Mouse (Mus musculus): ENCODE data around the gene Tysnd1. TPM values are rescaled to one million over a fixed set of nuclear protein-coding genes. Genes with fewer than 3 reads are reported as not detected.

Gene Tysnd1
- 10 to 100 TPM; 28.5 to 36.6 TPM for total RNA-seq (2021)

GRCm38 (mm10) chr10:61694870-61695670 lies at the start of gene Tysnd1:
Gene Tysnd1, plus strand, starts transcription at chr10:61695514.
- intact Hi-C loops (cut with DNase I) = no loop called here
- DNase-seq (ENCODE audit: extremely low spot score in 1 of 2, low spot score in 2 of 2) = peak; percentile 99

DNA sequence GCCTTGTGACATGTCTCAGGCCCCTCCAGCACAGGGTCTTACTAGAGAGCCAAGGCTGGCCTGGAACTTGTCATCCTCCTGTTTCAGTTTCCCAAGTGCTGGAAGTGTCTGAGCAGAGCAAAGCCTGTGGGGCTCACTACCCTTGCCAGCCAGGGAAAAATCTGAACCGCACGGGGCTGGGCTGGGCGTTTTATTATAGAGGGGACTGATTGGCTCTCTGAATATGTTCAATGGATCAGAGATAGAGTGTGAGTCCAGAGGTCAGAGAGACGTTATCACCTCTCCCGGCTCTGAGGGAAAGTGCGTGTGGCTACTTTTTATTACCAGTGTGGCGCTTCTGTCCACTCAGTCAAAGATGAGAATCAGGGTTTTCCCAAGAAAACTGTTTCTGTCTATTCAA lies 48.8 kb upstream of the Tysnd1 start:
- DNase-seq (ENCODE audit: extremely low spot score in 1 of 2, low spot score in 2 of 2) = no peak
- intact Hi-C loops (cut with DNase I) = loop anchor here (5.0 kb wide), 1 partner anchor 34 kb away; no protein-coding TSS in a partner anchor

DNA sequence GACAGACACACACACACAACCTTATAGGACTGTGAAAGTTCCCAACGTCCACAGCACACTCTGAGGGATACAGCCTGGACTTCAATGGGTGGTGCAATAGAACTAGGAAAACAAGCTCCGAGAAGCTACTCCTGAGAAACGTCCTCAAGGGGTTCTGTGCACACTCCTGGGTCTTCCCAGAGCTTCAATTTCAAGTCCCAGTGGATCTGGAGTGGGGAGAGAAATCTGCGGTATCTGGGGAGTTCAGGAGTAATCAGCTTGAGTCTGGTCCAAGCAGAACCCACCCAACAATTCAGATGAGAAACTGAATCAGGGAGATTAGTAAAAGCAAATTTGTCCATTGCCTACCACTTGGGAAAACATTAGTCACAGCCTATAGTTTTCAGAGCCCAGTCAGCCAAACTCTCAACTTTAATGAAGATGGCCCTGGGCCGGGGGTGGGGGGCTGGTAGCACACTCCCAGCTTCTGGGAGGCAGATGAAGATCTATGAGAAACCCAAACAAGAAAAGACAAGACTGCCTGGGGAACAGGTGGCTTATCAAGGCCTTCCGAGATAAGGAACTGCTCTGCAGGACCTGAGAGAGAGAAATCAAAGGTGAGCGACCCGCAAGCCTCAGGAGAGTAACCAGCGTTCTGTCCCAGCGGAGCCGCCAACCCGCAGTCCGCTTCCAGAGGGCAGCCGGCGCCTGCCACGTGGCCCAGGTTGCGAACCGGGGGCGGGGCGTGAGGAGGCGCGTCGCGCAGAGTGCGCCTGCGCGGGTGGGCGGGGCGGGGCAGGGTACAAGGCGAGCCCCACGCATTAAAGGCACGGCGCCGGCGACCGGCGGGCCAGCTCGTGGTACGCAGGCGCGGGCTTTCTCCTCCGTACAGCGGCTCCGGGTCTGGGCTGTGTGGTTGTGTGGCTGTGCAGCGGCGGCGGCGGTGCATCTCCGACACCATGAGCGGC lies 47.3 kb upstream of the Tysnd1 start, which contains the start of gene Ppa1:
Gene Ppa1 (plus strand): TSS at position 763 of the 947 bp plus-strand sequence.
- intact Hi-C loops (cut with DNase I) = loop anchor here (5.0 kb wide), 1 partner anchor 36 kb away; no protein-coding TSS in a partner anchor

DNA sequence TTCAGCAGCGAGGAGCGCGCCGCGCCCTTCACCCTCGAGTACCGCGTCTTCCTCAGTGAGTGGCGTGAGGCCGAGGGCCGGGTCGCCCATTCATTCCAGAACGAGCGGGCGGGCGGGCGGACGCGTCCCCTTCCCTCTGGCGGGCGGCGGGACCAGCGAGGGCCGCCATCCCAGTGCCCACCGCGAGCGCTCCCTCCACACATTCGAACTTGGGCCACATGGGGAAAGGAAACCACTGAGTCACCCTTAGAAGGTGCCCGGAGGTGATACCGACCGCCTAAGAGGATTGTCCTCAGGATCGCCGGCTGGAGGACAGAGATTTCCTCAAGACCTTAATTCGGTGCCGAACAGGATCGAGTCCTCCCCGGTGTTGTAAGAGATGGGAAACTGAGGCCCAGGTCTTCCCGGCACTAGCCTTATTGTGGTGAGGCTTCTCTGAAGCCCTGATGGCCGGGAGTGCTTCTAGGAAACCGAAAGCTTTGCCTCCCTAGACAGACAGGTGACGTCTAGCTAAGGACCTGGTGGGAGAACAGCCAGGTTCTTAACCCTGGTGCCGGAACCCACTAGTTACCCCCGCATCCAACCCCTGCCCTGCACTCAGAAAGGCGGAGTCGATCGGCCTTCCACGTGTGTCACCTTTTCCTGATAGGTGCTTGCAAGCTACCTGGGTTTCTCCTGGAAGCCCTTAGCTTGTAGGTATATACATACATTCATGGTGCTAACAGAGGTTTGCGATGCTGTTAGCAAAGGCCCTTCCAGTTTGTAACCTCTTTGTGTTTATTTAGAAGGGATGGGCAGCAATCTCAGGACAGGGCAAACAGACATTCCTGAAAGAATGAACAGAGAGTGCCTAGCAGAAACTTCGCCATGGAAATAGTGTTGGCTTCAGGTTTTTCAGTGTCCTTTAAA lies 46.3 kb upstream of the Tysnd1 start:
- intact Hi-C loops (cut with DNase I) = loop anchor here (5.0 kb wide), 1 partner anchor 37 kb away; no protein-coding TSS in a partner anchor
- no peak for DNase-seq (ENCODE audit: extremely low spot score in 1 of 2, low spot score in 2 of 2)

More for the DNA sequence above, 47.3 kb upstream of the Tysnd1 start, which contains the start of gene Ppa1:
- peak; percentile 76 to 92 for DNase-seq (ENCODE audit: extremely low spot score in 1 of 2, low spot score in 2 of 2)

- no peak for DNase-seq (ENCODE audit: extremely low spot score in 1 of 2, low spot score in 2 of 2)
- intact Hi-C loops (cut with DNase I) = loop anchor here (10.0 kb wide), 1 partner anchor 309 kb away; no protein-coding TSS in a partner anchor
Measured at GRCm38 (mm10) chr10:61654105-61654504, 41.2 kb upstream of the Tysnd1 start.

- no peak for DNase-seq (ENCODE audit: extremely low spot score in 1 of 2, low spot score in 2 of 2)
- intact Hi-C loops (cut with DNase I) = loop anchor here (5.0 to 10.0 kb wide), 2 partner anchors 157 to 310 kb away; no protein-coding TSS in a partner anchor
Measured at GRCm38 (mm10) chr10:61654691-61655090, 40.6 kb upstream of the Tysnd1 start.

DNA sequence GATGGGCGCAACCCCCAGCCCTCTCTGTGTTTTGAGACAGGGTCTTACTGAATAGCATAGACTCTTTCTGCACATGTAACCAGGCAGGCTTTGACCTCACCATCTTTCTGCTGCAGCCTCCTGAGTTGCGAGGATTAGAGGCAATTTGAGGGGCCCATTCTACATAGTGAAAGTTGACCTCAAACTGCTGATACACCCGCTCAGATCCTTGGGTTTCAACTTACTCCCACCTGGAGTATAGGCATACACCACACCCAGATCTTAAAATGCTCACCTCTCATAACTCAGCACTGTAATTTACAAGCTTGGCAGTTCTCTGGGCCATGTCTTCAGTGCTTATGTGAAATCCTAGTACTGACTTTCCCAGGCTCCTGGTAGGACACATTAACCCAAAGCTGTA lies 40.1 kb upstream of the Tysnd1 start:
- intact Hi-C loops (cut with DNase I) = loop anchor here (5.0 to 10.0 kb wide), 2 partner anchors 158 to 310 kb away; no protein-coding TSS in a partner anchor
- DNase-seq (ENCODE audit: extremely low spot score in 1 of 2, low spot score in 2 of 2) = no peak

GRCm38 (mm10) chr10:61656928-61657882 lies 38.1 kb upstream of the Tysnd1 start:
- intact Hi-C loops (cut with DNase I) = loop anchor here (5.0 to 10.0 kb wide), 2 partner anchors 160 to 312 kb away; no protein-coding TSS in a partner anchor
- no peak for DNase-seq (ENCODE audit: extremely low spot score in 1 of 2, low spot score in 2 of 2)

- DNase-seq (ENCODE audit: extremely low spot score in 1 of 2, low spot score in 2 of 2) = no peak
- intact Hi-C loops (cut with DNase I) = loop anchor here (2.0 to 10.0 kb wide), 3 partner anchors 51 to 313 kb away; no protein-coding TSS in a partner anchor
Measured at GRCm38 (mm10) chr10:61657985-61658384, 37.3 kb upstream of the Tysnd1 start.

- no peak for DNase-seq (ENCODE audit: extremely low spot score in 1 of 2, low spot score in 2 of 2)
- intact Hi-C loops (cut with DNase I) = no loop called here
Measured at GRCm38 (mm10) chr10:61661887-61662286, 33.4 kb upstream of the Tysnd1 start.

- intact Hi-C loops (cut with DNase I) = no loop called here
Measured at GRCm38 (mm10) chr10:61662391-61662988, 32.8 kb upstream of the Tysnd1 start.

DNA sequence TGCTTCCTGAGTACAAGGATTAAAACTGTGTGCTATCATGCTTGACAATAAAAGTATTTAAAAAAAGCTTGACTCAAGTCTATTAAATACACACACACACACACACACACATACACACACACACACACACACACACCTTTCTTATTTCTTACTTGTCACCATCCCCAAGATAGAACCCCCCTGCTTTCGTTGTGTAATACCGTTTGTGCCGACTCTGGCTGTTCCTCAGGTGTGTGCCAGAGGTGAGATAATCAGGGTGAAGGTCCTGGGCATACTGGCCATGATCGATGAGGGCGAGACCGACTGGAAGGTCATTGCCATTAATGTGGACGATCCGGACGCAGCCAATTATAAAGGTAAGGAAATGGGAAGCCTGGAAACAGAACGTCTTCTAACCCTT lies 30.2 kb upstream of the Tysnd1 start:
- DNase-seq (ENCODE audit: extremely low spot score in 1 of 2, low spot score in 2 of 2) = no peak
- intact Hi-C loops (cut with DNase I) = no loop called here

More at GRCm38 (mm10) chr10:61662391-61662988, 32.8 kb upstream of the Tysnd1 start:
- DNase-seq (ENCODE audit: extremely low spot score in 1 of 2, low spot score in 2 of 2) = peak in 1 of 2 experiments; percentile 41

DNA sequence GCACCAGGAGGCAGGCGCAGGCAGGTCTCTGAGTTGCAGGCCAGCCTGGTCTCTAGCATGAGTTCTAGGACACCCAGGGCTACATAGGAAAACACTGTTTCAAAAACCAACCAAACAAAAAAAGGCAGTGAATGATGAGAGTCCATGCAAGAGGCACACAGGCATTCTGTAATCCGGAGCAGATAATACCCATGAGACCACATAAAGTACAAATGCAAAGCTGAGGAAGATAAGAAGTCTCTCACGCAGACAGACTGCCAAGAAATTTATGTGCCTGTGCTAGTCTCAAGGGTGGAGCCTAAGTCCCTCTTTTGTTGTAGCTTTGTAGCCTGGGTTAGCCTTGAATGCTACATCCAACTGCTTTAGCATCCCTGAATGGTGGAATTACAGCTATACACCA lies 29.7 kb upstream of the Tysnd1 start:
- intact Hi-C loops (cut with DNase I) = no loop called here
- DNase-seq (ENCODE audit: extremely low spot score in 1 of 2, low spot score in 2 of 2) = no peak

DNA sequence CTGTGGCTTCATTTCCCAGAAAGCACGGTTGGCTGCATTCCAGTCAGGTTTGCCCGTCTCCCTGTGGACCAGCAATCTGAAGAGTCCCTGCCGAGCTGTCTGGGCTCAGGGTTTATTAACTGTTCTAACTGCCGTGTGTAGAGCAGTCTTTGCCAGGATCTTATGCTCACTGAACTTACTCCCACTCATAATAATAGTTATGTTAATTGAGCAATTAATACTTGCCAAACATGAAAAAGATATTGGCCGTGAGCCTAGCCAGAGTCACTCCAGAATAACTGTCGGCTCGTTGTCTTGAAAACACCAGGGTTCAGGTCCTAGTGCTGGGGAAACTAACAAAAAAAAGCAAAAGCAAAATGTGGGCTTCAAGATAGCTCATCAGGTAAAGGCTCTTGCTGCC lies 26.0 kb upstream of the Tysnd1 start:
- intact Hi-C loops (cut with DNase I) = no loop called here

GRCm38 (mm10) chr10:61669896-61670295 lies 25.4 kb upstream of the Tysnd1 start:
- intact Hi-C loops (cut with DNase I) = no loop called here
- DNase-seq (ENCODE audit: extremely low spot score in 1 of 2, low spot score in 2 of 2) = no peak

More for the DNA sequence above, 26.0 kb upstream of the Tysnd1 start:
- DNase-seq (ENCODE audit: extremely low spot score in 1 of 2, low spot score in 2 of 2) = no peak

DNA sequence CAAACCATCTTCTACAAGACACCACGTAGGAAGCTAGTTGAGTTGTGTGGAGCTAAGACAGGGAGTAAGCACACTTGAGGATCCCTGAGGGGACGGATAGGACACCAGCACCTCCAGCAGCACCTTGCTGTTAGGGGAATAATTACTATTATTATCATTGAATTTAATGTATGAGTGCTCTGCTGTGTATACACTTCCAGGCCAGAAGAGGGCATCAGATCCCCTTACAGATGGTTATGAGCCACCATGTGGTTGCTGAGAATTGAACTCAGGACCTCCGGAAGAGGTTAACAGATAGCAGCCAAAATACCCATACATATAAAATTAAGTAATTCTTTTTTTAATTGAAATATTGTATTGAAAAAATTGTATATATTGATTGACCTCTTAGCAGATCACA lies 24.6 kb upstream of the Tysnd1 start:
- DNase-seq (ENCODE audit: extremely low spot score in 1 of 2, low spot score in 2 of 2) = no peak
- intact Hi-C loops (cut with DNase I) = no loop called here
